Mouse (Mus musculus): ENCODE results near the gene Chdh. TPM values are rescaled to one million over a fixed set of nuclear protein-coding genes. Genes with fewer than 3 reads are reported as not detected.

The Chdh gene
- under 1 TPM; 0.20 to 0.49 TPM for total RNA-seq (2021)
- long read RNA-seq, experiment 1, result 0 reads
- long read RNA-seq, experiment 2, result 0 reads

DNA sequence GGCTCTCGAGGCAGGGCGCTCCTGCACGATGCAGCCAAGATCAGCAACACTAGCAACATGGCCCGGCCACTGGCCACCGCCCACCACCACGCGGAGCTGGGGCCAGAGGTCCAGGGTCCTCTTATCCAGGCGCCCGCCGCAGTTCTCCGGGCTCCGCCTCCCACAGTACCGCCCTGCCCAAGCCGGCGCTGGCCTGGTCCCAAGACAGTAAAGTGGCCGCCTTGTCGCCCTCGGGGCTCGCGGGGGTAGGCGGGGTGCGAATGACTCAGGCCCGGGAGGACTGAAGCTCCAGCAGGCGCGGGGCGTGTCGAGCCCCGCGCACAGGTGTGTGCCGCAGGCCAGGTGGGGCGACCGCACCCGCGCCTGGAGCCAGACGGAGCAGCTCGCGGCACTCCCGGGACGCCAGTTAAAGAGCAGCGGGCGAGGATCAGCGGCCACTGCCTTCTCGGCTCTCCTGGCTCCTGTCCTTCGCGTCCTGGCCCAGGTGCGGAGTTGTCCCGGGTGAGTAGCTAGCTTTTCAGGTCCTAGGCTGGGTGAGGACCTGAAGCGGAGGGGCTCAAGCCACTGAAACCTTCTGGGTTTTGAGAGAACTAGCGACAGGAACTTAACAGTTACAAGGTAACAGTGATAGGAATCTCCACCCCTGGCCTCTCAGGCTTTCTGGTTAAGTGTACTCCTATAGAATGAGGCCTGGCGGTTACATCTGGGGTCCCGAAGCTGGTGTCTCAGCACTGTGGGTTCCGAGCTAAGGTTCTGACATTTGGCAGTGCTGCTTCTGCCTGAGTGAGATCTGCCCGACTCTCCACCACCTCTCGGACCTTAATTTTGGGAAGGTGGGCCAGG, at the start of gene Chdh, which contains the start of gene Il17rb:
Gene Chdh (plus strand): TSS at position 291 of the 843 bp plus-strand sequence.
Gene Il17rb (minus strand): TSS at position 164 of the 843 bp plus-strand sequence.
- intact Hi-C loops (cut with DNase I; ENCODE audit: low total_unique reads), result no loop called here
- DNase-seq, result peak; percentile 53

DNA sequence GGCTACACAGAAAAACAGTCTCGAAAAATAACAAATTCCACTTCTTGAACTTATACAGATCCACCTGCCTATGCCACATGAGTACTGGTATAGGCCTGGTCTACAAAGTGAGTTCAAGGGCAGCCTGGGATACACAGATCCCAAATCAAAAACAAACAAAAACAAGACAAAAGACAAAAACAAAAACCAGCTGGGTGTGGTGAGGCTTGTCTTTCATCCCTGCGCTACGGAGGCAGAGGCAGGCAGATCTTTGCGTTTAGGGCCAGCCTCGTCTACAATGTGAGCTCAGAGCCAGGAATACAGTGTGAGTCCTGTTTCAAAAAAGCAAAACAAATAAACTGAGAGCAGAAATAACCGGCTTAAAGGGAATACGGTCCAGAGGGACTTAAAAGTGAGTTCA, 41.2 kb upstream of the Chdh start:
- intact Hi-C loops (cut with DNase I; ENCODE audit: low total_unique reads), result no loop called here
- no peak for DNase-seq

DNA sequence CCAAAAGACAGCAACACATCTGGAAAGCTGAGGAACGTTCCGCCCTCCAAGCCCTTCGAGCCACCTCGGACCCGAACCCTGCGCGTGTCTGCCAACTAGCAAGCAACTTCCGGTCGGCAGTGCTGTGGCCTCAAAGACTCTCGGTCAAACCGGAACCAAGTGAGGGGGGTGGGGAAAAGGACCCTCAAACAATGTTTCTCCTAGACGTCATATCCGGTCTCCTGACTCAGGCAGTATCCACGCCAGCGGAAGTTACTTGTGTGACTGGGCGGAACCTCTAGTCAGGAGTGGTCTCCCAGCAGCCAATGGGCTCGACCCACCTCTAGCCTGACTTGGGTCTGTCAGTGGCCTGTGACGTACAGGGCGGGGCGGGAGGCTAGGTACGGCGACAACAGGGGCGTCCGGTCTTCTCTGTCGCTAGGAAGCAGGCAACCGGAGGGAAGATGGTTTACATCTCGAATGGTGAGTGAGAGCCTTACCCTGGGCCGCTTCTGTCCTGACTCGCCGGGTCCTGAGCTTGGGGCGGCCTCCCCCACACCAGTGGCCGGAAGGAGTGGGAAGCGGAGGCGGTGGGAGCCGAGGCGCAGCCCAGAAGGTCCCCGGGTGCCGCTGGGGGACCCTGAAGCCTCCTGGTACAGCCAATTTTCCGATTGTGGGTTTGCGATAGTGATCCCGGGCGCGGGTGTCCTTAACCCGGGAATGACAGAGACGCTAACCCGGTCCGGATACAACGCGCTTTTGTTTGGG, 40.6 kb upstream of the Chdh start, which contains the start of gene Selenok:
Gene Selenok (plus strand): TSS at position 234 of the 747 bp plus-strand sequence.
- peak; percentile 95 for DNase-seq
- intact Hi-C loops (cut with DNase I; ENCODE audit: low total_unique reads), result no loop called here

GRCm38 (mm10) chr14:29971446-29971845, 37.4 kb upstream of the Chdh start:
- DNase-seq, result no peak
- intact Hi-C loops (cut with DNase I; ENCODE audit: low total_unique reads), result no loop called here

GRCm38 (mm10) chr14:29971993-29972392, 36.8 kb upstream of the Chdh start:
- intact Hi-C loops (cut with DNase I; ENCODE audit: low total_unique reads), result no loop called here
- no peak for DNase-seq

GRCm38 (mm10) chr14:29976927-29977326, 31.9 kb upstream of the Chdh start:
- intact Hi-C loops (cut with DNase I; ENCODE audit: low total_unique reads), result no loop called here
- no peak for DNase-seq

DNA sequence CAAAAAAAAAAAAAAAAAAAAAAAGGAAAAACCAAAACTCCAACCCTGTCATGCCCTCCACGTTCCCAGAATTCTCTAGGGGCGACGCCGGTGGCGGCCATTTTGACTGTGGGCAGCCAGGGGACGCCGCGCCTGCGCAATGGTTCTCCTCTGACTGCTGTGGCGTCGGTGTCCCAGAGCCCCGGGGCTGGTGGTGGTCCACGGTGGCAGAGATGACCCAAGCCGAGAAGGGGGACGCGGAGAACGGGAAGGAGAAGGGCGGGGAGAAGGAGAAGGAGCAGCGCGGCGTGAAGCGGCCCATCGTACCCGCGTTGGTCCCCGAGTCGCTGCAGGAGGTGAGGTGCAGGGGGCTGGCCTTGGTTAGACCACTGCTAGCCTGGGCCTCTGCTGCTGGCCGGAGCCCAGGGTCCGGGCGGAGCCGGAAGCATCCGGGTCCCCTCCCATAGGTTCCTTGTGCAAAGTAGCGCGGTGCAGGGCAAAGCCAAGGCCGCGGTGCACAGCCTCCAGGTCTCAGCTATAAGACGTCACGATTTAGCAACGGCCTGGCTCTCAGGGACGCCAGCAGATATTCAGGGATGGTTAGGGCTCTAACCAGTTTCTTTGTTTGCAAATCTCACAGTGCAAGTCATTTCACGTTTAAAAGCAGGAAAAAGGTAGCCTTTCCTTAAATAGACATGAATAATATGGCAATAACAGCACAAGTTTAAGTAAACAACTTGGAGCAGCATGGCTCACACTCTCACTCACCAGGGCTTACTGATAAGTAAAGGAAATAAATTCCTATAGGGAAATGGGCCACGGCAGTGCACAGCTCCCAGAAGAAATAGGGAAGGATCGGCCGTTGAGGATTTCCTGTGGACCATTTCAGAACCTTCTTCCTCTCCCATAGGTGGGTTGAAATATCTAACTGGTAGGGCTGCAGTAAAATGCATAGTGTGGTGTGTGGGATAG, 30.3 kb upstream of the Chdh start, which contains the start of gene Actr8:
Gene Actr8 (plus strand): TSS at position 84 of the 951 bp plus-strand sequence.
- intact Hi-C loops (cut with DNase I; ENCODE audit: low total_unique reads), result no loop called here
- DNase-seq, result peak; percentile 93

- intact Hi-C loops (cut with DNase I; ENCODE audit: low total_unique reads), result no loop called here
- DNase-seq, result no peak
Measured at GRCm38 (mm10) chr14:29980447-29981205, 28.2 kb upstream of the Chdh start.

- intact Hi-C loops (cut with DNase I; ENCODE audit: low total_unique reads), result no loop called here
Measured at GRCm38 (mm10) chr14:29986096-29986495, 22.7 kb upstream of the Chdh start.

GRCm38 (mm10) chr14:29987276-29987675, 21.5 kb upstream of the Chdh start:
- DNase-seq, result no peak
- intact Hi-C loops (cut with DNase I; ENCODE audit: low total_unique reads), result no loop called here

More at GRCm38 (mm10) chr14:29986096-29986495, 22.7 kb upstream of the Chdh start:
- no peak for DNase-seq

- DNase-seq, result no peak
- intact Hi-C loops (cut with DNase I; ENCODE audit: low total_unique reads), result no loop called here
Measured at GRCm38 (mm10) chr14:29987739-29988138, 21.1 kb upstream of the Chdh start.

GRCm38 (mm10) chr14:29988337-29988736, 20.5 kb upstream of the Chdh start:
- intact Hi-C loops (cut with DNase I; ENCODE audit: low total_unique reads), result no loop called here
- DNase-seq, result no peak

GRCm38 (mm10) chr14:29994976-29995375, 13.8 kb upstream of the Chdh start:
- intact Hi-C loops (cut with DNase I; ENCODE audit: low total_unique reads), result no loop called here
- no peak for DNase-seq

DNA sequence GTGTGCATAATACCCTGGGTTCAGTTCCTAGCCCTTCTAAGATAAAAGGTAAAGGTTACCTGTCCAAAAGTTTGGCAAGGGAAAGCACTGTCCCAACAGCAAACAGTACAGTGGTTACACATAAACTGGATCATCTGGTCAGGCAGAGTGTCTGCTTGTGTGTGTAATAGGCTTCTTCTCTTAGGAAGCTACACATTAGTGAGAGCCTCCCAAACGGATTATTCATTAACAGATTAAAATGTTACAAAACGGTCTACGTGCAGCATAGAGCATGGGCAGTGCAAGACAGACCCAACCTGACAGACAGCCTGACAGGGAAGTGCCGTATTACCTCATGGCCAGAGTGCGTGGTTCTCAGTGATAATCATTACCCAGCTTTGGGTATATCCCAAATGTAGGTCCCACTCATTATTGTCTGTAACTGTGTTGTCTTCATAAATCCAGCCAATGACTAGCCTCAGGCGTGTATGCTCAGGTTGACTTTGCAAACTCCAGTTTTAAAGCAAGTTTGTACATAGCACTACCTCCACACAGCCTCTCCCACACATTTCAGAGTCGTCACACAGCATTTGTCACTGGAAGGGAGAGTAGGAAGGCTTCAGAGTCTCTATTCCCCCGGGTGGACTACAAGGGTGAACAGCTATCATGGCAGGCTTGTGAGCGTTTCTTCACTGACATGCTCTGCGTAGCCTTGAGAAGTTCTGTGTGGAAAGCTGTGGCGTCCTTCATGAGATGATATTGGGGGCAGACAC, 12.6 kb upstream of the Chdh start:
- intact Hi-C loops (cut with DNase I; ENCODE audit: low total_unique reads), result no loop called here
- DNase-seq, result no peak

DNA sequence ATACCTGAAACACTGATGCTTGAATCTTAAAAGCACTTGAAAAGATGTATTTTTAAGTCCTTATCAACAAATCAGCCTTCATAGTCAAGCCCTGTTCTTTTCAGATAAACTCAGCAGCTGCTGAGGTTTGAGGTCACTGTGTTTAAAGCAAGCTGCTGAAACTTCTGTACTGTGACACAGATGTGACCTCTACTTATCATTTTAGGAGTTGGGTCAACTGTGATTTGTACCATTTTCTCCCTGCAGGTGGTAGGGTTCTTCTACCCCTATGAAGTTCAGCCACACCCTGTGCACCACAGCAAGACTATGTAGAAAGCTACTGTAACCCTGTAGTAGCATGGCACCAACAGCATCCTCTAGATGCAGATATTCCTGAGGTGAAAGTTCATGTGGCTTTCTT, 11.5 kb upstream of the Chdh start:
- DNase-seq, result no peak
- intact Hi-C loops (cut with DNase I; ENCODE audit: low total_unique reads), result no loop called here

DNA sequence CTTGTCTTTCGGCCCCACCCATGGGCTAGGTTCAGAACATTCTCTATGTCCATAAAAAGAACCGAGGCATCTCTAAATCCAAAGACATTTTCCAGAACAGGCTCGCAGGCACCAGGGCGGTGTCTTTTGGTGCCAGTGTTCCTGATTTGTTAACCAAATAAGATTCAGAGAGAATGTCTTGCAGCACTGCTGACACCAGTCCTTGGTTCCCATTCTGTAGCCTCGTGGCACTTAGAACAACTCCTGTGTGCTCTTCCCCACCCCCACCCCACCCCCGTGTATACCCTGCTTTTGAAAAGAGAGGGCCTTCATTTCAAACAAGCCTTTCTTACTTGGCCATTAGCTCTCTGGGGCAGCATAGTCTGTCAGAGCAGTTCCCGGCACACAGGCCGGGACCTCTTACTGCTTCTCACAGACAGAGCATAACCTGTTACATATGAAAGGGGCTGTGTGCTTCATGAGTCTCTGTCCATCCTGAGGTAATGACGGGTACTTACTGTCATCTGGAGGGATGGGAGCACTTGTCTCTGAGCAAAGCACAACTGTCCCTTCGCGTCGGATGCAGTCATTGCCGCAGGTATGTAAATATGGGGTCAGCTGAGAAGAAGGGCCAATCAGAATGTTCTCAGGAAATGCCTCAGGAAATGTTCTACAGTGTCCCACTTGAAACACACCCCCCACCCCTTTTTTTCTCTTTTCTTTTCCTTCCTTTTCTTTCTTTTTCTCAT, 9.9 kb upstream of the Chdh start:
- intact Hi-C loops (cut with DNase I; ENCODE audit: low total_unique reads), result no loop called here
- DNase-seq, result no peak

DNA sequence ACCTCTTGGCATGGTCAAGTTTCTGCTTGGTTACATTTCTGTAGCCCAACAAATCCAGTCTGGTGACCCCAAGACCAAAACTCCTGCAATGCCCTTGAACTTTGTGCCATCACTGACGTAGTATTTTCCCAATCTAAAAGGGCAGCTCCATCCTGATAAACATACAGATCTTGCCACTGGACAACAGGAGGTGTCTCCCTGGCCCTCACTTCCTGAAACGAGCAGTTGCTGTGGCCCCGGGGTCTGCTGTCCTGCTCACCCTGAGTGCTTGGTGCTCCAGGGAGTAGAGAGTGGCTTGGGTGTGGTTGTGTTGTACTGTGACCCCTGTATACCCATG, 9.4 kb upstream of the Chdh start:
- intact Hi-C loops (cut with DNase I; ENCODE audit: low total_unique reads), result no loop called here

More for the DNA sequence above, 9.4 kb upstream of the Chdh start:
- DNase-seq, result no peak

All from gastrocnemius, postnatal 14 days (tissue).